Mouse (Mus musculus) lung, postnatal 0 days (tissue): ENCODE measurements around the gene Camsap1.

Source experiments
- CTCF ChIP-seq: IDR thresholded peaks from 2 replicates; pipeline ENCODE4 v1.5.1; 2016; ENCODE audit warnings: antibody characterized with exemption, mild to moderate bottlenecking
- EP300 ChIP-seq: IDR thresholded peaks from 2 replicates; pipeline ENCODE4 v1.6.1; 2016; ENCODE audit warnings: antibody characterized with exemption, mild to moderate bottlenecking, control low read depth

DNA sequence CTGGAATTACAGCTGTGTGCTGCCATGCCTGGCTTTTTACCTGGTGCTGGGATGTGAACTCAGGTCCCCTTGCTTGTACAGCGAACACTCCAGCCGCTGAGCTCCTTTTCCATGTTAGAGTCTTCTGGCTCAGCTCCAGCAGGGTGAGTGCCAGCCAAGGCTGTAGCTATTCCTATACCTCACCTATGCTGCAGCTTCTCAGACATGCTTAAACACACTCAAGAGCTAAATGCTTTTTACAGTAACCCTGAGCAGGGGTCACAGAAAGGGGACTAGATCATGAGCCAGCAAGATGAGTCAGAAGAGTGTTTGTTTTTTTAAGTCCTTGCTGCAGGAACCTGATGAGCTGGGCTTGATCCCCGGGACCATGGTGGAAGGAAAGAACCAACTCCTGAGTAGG lies 14.6 kb upstream of the Camsap1 start:
- TF ChIP-seq EP300 (no peak), CTCF (no peak)
